Mouse (Mus musculus) monocyte, adult 5-6 weeks (primary cell): ENCODE data around the gene Filip1l. TPM values are rescaled to one million over a fixed set of nuclear protein-coding genes. Genes with fewer than 3 reads are reported as not detected.

Experiments used
- ATAC-seq: fragments of 153-309, 156-312 bp; replicated peaks from 2 replicates; pipeline ENCODE4 v1.8.0; 2017; ENCODE audit warnings: mild to moderate bottlenecking; ENCODE audit not compliant: low TSS enrichment, insufficient number of reproducible peaks, severe bottlenecking, poor library complexity, low FRiP score
- total RNA-seq: library from RNA; stranded (forward); fragments of 200-1000, 200-491, 200-594 nt; gene quantifications from 3 replicates; pipeline ENCODE4 v1.2.3, GENCODE M21; 2017

Filip1l gene
- total RNA-seq, 1 experiment from 2014 or later: 207 TPM

- no peak for ATAC-seq
Observed at GRCm38 (mm10) chr16:57543243-57543642, 190.3 kb downstream of the Filip1l start.

- ATAC-seq: no peak
Observed at GRCm38 (mm10) chr16:57544441-57544840, 191.5 kb downstream of the Filip1l start.

GRCm38 (mm10) chr16:57546355-57546754, 193.5 kb downstream of the Filip1l start:
- ATAC-seq: peak; percentile 51

GRCm38 (mm10) chr16:57548608-57549007, 195.7 kb downstream of the Filip1l start:
- ATAC-seq: no peak

GRCm38 (mm10) chr16:57549061-57550037, 196.5 kb downstream of the Filip1l start:
- ATAC-seq: peak; percentile 47; the same call in 1 of the 2 replicates

GRCm38 (mm10) chr16:57550088-57550487, 197.2 kb downstream of the Filip1l start:
- ATAC-seq: peak; percentile 33

- ATAC-seq: no peak
Observed at GRCm38 (mm10) chr16:57550817-57551216, 197.9 kb downstream of the Filip1l start.

- ATAC-seq: no peak
Observed at GRCm38 (mm10) chr16:57551617-57552016, 198.7 kb downstream of the Filip1l start.

- ATAC-seq: no peak
Observed at GRCm38 (mm10) chr16:57552709-57553108, 199.8 kb downstream of the Filip1l start.

- ATAC-seq: no peak
Observed at GRCm38 (mm10) chr16:57553235-57553634, 200.3 kb downstream of the Filip1l start.

- no peak for ATAC-seq
Observed at GRCm38 (mm10) chr16:57554886-57555400, 202.1 kb downstream of the Filip1l start.

GRCm38 (mm10) chr16:57555667-57556066, 202.8 kb downstream of the Filip1l start:
- no peak for ATAC-seq

GRCm38 (mm10) chr16:57556244-57556643, 203.4 kb downstream of the Filip1l start:
- no peak for ATAC-seq

- no peak for ATAC-seq
Observed at GRCm38 (mm10) chr16:57558258-57558657, 205.4 kb downstream of the Filip1l start.

- ATAC-seq: no peak
Observed at GRCm38 (mm10) chr16:57560185-57560584, 207.3 kb downstream of the Filip1l start.

GRCm38 (mm10) chr16:57563453-57563852, 210.6 kb downstream of the Filip1l start:
- ATAC-seq: no peak

GRCm38 (mm10) chr16:57564807-57565206, 211.9 kb downstream of the Filip1l start:
- no peak for ATAC-seq

- no peak for ATAC-seq
Observed at GRCm38 (mm10) chr16:57566215-57566614, 213.3 kb downstream of the Filip1l start.

GRCm38 (mm10) chr16:57568648-57569404, 215.9 kb downstream of the Filip1l start:
- 0 out of 2 replicates have a peak, but pooled peaks have one; percentile 47 for ATAC-seq
